Mouse (Mus musculus) cerebellum, adult 2 months (tissue): Measurements from ENCODE around the gene Kbtbd3.

Experiments
- CTCF ChIP-seq: fragments of 200-500 bp; IDR thresholded peaks from 2 replicates; pipeline ENCODE4 v1.5.1; 2011; ENCODE audit warnings: low read depth, mild to moderate bottlenecking, control low read depth, low read length, moderate library complexity, borderline replicate concordance; ENCODE audit not compliant: insufficient read depth
- POLR2A ChIP-seq: fragments of 200-500 bp; IDR thresholded peaks from 2 replicates; pipeline ENCODE4 v1.6.1; 2011; ENCODE audit warnings: low read length, control low read depth, borderline replicate concordance; ENCODE audit not compliant: insufficient read depth

DNA sequence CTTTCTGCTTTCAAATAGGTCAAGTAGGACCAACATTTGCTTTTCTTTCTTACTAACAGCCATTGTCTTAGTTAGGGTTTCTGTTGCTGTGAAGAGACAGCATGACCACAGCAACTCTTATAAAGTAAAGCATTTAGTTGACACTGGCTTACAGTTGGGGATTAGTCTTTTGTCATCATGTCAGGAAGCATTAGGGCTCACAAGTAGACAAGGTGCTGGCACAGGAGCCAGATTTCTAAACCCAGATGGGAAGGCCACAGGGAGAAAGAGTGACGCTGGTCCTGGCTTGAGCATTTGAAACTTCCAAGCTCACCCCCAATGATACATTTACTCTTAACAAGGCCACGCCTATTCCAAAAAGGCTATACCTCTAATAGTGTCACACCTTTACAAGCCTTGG, 6.1 kb downstream of the Kbtbd3 start:
- TF ChIP-seq POLR2A: no peak
- TF ChIP-seq CTCF: no peak
